Mouse (Mus musculus): Measurements from ENCODE around the gene 4921504E06Rik.

- no peak for TF ChIP-seq POLR2A (IDR thresholded peaks at IDR 0.05; ENCODE audit: extremely low read depth, insufficient read depth, low read length)
- no peak for TF ChIP-seq CTCF (IDR thresholded peaks at IDR 0.05; ENCODE audit: extremely low read depth, insufficient read depth, low read length)
Observed at GRCm38 (mm10) chr2:19430746-19431145, 123.0 kb downstream of the 4921504E06Rik start.

Data from cortical plate, adult 2 months (tissue).